Mouse (Mus musculus): ENCODE measurements around the gene Olfr105-ps. TPM values are rescaled to one million over a fixed set of nuclear protein-coding genes. Genes with fewer than 3 reads are reported as not detected.

Olfr105-ps gene
- not detected in 2 replicates for total RNA-seq (2014; fragmentation: Nextera tagmentation)
- not detected in 2 replicates for total RNA-seq (2017)

- ATAC-seq (replicated peaks; ENCODE audit: low FRiP score, low TSS enrichment, poor library complexity, severe bottlenecking), result no peak
Observed at GRCm38 (mm10) chr17:37378733-37379132, at the start of gene Olfr105-ps. TSS of gene Olfr105-ps (plus strand) at chr17:37379033.

- no peak for ATAC-seq (replicated peaks; ENCODE audit: low FRiP score, low TSS enrichment, poor library complexity, severe bottlenecking)
Observed at GRCm38 (mm10) chr17:37339598-37339997, 39.2 kb upstream of the Olfr105-ps start, which contains the start of gene Olfr103. TSS of gene Olfr103 (minus strand) at chr17:37339698.

- ATAC-seq (replicated peaks; ENCODE audit: low FRiP score, low TSS enrichment, poor library complexity, severe bottlenecking), result no peak
Observed at GRCm38 (mm10) chr17:37359282-37359681, 19.6 kb upstream of the Olfr105-ps start, which contains the start of gene Olfr104-ps. TSS of gene Olfr104-ps (plus strand) at chr17:37359582.

- no peak for ATAC-seq (replicated peaks; ENCODE audit: low FRiP score, low TSS enrichment, poor library complexity, severe bottlenecking)
Observed at GRCm38 (mm10) chr17:37390093-37390492, 11.3 kb downstream of the Olfr105-ps start, which contains the start of gene Olfr106-ps. TSS of gene Olfr106-ps (plus strand) at chr17:37390393.

GRCm38 (mm10) chr17:37398926-37399325, 20.1 kb downstream of the Olfr105-ps start, which contains the start of gene Olfr107:
TSS of gene Olfr107 (plus strand) at chr17:37399226.
- ATAC-seq (replicated peaks; ENCODE audit: low FRiP score, low TSS enrichment, poor library complexity, severe bottlenecking), result no peak

GRCm38 (mm10) chr17:37413380-37413779, 34.5 kb downstream of the Olfr105-ps start:
- no peak for ATAC-seq (replicated peaks; ENCODE audit: low FRiP score, low TSS enrichment, poor library complexity, severe bottlenecking)

Other genes with a start within 250 kb of the Olfr105-ps start
- not detected in 2 replicates for gene Olfr93, start 217.5 kb upstream of the Olfr105-ps start, total RNA-seq (2014; fragmentation: Nextera tagmentation)
- gene Olfr93, start 217.5 kb upstream of the Olfr105-ps start, total RNA-seq (2017), result not detected in 2 replicates
- gene Ubd, start 185.1 kb upstream of the Olfr105-ps start, total RNA-seq (2014; fragmentation: Nextera tagmentation), result not detected in 2 replicates
- gene Ubd, start 185.1 kb upstream of the Olfr105-ps start, total RNA-seq (2017), result 0.88 TPM in 1 of 2 replicates, not detected in the other
- gene Olfr94, start 178.0 kb upstream of the Olfr105-ps start, total RNA-seq (2014; fragmentation: Nextera tagmentation), result not detected in 2 replicates
- not detected in 2 replicates for gene Olfr94, start 178.0 kb upstream of the Olfr105-ps start, total RNA-seq (2017)
- not detected in 2 replicates for gene Olfr95, start 165.9 kb upstream of the Olfr105-ps start, total RNA-seq (2014; fragmentation: Nextera tagmentation)
- not detected in 2 replicates for gene Olfr95, start 165.9 kb upstream of the Olfr105-ps start, total RNA-seq (2017)
- not detected in 2 replicates for gene Olfr96, start 158.9 kb upstream of the Olfr105-ps start, total RNA-seq (2014; fragmentation: Nextera tagmentation)
- gene Olfr96, start 158.9 kb upstream of the Olfr105-ps start, total RNA-seq (2017), result not detected in 2 replicates
- not detected in 2 replicates for gene Olfr97, start 141.7 kb upstream of the Olfr105-ps start, total RNA-seq (2014; fragmentation: Nextera tagmentation)
- gene Olfr97, start 141.7 kb upstream of the Olfr105-ps start, total RNA-seq (2017), result not detected in 2 replicates
- not detected in 2 replicates for gene Olfr98, start 115.3 kb upstream of the Olfr105-ps start, total RNA-seq (2014; fragmentation: Nextera tagmentation)
- gene Olfr98, start 115.3 kb upstream of the Olfr105-ps start, total RNA-seq (2017), result not detected in 2 replicates
- 5.7 and 6.3 TPM in 2 replicates for gene H2-M3, start 108.8 kb upstream of the Olfr105-ps start, total RNA-seq (2014; fragmentation: Nextera tagmentation)
- gene H2-M3, start 108.8 kb upstream of the Olfr105-ps start, total RNA-seq (2017), result 3.8 and 9.0 TPM in 2 replicates
- gene Olfr99, start 95.6 kb upstream of the Olfr105-ps start, total RNA-seq (2014; fragmentation: Nextera tagmentation), result not detected in 2 replicates
- not detected in 2 replicates for gene Olfr99, start 95.6 kb upstream of the Olfr105-ps start, total RNA-seq (2017)
- not detected in 2 replicates for gene Olfr101, start 74.7 kb upstream of the Olfr105-ps start, total RNA-seq (2014; fragmentation: Nextera tagmentation)
- gene Olfr101, start 74.7 kb upstream of the Olfr105-ps start, total RNA-seq (2017), result not detected in 2 replicates
- gene Olfr102, start 62.0 kb upstream of the Olfr105-ps start, total RNA-seq (2014; fragmentation: Nextera tagmentation), result not detected in 2 replicates
- not detected in 2 replicates for gene Olfr102, start 62.0 kb upstream of the Olfr105-ps start, total RNA-seq (2017)
- gene Olfr103, start 39.3 kb upstream of the Olfr105-ps start, total RNA-seq (2014; fragmentation: Nextera tagmentation), result not detected in 2 replicates
- gene Olfr103, start 39.3 kb upstream of the Olfr105-ps start, total RNA-seq (2017), result not detected in 2 replicates
- gene Olfr104-ps, start 19.5 kb upstream of the Olfr105-ps start, total RNA-seq (2014; fragmentation: Nextera tagmentation), result not detected in 2 replicates
- not detected in 2 replicates for gene Olfr104-ps, start 19.5 kb upstream of the Olfr105-ps start, total RNA-seq (2017)
- not detected in 2 replicates for gene Olfr106-ps, start 11.4 kb downstream of the Olfr105-ps start, total RNA-seq (2014; fragmentation: Nextera tagmentation)
- not detected in 2 replicates for gene Olfr106-ps, start 11.4 kb downstream of the Olfr105-ps start, total RNA-seq (2017)
- not detected in 2 replicates for gene Olfr107, start 20.2 kb downstream of the Olfr105-ps start, total RNA-seq (2014; fragmentation: Nextera tagmentation)
- gene Olfr107, start 20.2 kb downstream of the Olfr105-ps start, total RNA-seq (2017), result not detected in 2 replicates
- gene Olfr108, start 66.4 kb downstream of the Olfr105-ps start, total RNA-seq (2014; fragmentation: Nextera tagmentation), result not detected in 2 replicates
- not detected in 2 replicates for gene Olfr108, start 66.4 kb downstream of the Olfr105-ps start, total RNA-seq (2017)
- not detected in 2 replicates for gene Olfr109, start 79.9 kb downstream of the Olfr105-ps start, total RNA-seq (2014; fragmentation: Nextera tagmentation)
- not detected in 2 replicates for gene Olfr109, start 79.9 kb downstream of the Olfr105-ps start, total RNA-seq (2017)
- gene H2-M2, start 104.5 kb downstream of the Olfr105-ps start, total RNA-seq (2014; fragmentation: Nextera tagmentation), result not detected in 2 replicates
- not detected in 2 replicates for gene H2-M2, start 104.5 kb downstream of the Olfr105-ps start, total RNA-seq (2017)
- gene Olfr110, start 113.4 kb downstream of the Olfr105-ps start, total RNA-seq (2014; fragmentation: Nextera tagmentation), result not detected in 2 replicates
- not detected in 2 replicates for gene Olfr110, start 113.4 kb downstream of the Olfr105-ps start, total RNA-seq (2017)
- not detected in 2 replicates for gene Olfr111, start 129.0 kb downstream of the Olfr105-ps start, total RNA-seq (2014; fragmentation: Nextera tagmentation)
- gene Olfr111, start 129.0 kb downstream of the Olfr105-ps start, total RNA-seq (2017), result not detected in 2 replicates
- gene Olfr112, start 190.4 kb downstream of the Olfr105-ps start, total RNA-seq (2014; fragmentation: Nextera tagmentation), result not detected in 2 replicates
- not detected in 2 replicates for gene Olfr112, start 190.4 kb downstream of the Olfr105-ps start, total RNA-seq (2017)
- not detected in 2 replicates for gene Olfr113, start 198.6 kb downstream of the Olfr105-ps start, total RNA-seq (2014; fragmentation: Nextera tagmentation)
- not detected in 2 replicates for gene Olfr113, start 198.6 kb downstream of the Olfr105-ps start, total RNA-seq (2017)
- not detected in 2 replicates for gene Olfr114, start 213.7 kb downstream of the Olfr105-ps start, total RNA-seq (2014; fragmentation: Nextera tagmentation)
- gene Olfr114, start 213.7 kb downstream of the Olfr105-ps start, total RNA-seq (2017), result not detected in 2 replicates
- not detected in 2 replicates for gene Olfr115, start 248.1 kb downstream of the Olfr105-ps start, total RNA-seq (2014; fragmentation: Nextera tagmentation)
- gene Olfr115, start 248.1 kb downstream of the Olfr105-ps start, total RNA-seq (2017), result not detected in 2 replicates
- gene Olfr116, start 248.2 kb downstream of the Olfr105-ps start, total RNA-seq (2014; fragmentation: Nextera tagmentation), result not detected in 2 replicates
- gene Olfr116, start 248.2 kb downstream of the Olfr105-ps start, total RNA-seq (2017), result not detected in 2 replicates